Mouse (Mus musculus) forebrain, embryonic 13.5 days (tissue): ENCODE results near the gene Grik1. TPM values are rescaled to one million over a fixed set of nuclear protein-coding genes. Genes with fewer than 3 reads are reported as not detected.

ENCODE experiments used
- ATAC-seq: fragments of 200-750 bp; cut with Nextera tagmentation; 2 replicates; pipeline ENCODE4 v1.8.0; 2017
- H3K27ac ChIP-seq: fragments of 300-500 bp; sonication (generic); 2 replicates; pipeline ENCODE4 v1.5.1; 2015; ENCODE audit warnings: inconsistent platforms, mild to moderate bottlenecking, moderate library complexity
- H3K27me3 ChIP-seq: fragments of 300-500 bp; sonication (generic); 2 replicates; pipeline ENCODE4 v1.6.1; 2015; ENCODE audit warnings: mild to moderate bottlenecking, inconsistent platforms
- H3K36me3 ChIP-seq: fragments of 300-500 bp; sonication (generic); 2 replicates; pipeline ENCODE4 v1.6.1; 2015; ENCODE audit warnings: mild to moderate bottlenecking, inconsistent platforms; ENCODE audit not compliant: poor library complexity, severe bottlenecking
- H3K4me1 ChIP-seq: fragments of 300-500 bp; sonication (generic); 2 replicates; pipeline ENCODE4 v1.6.1; 2015; ENCODE audit warnings: inconsistent platforms
- H3K4me2 ChIP-seq: fragments of 300-500 bp; sonication (generic); 2 replicates; pipeline ENCODE4 v1.6.1; 2015; ENCODE audit warnings: inconsistent platforms, mild to moderate bottlenecking, moderate library complexity
- H3K4me3 ChIP-seq: fragments of 300-500 bp; sonication (generic); 2 replicates; pipeline ENCODE4 v1.5.1; 2015; ENCODE audit warnings: mild to moderate bottlenecking, inconsistent platforms
- H3K9ac ChIP-seq: fragments of 300-500 bp; sonication (generic); 2 replicates; pipeline ENCODE4 v1.6.1; 2015; ENCODE audit warnings: mild to moderate bottlenecking, inconsistent platforms
- H3K9me3 ChIP-seq: fragments of 300-500 bp; sonication (generic); replicated peaks from 2 replicates; pipeline ENCODE4 v1.6.1; 2016; ENCODE audit warnings: inconsistent platforms
- WGBS: fragments of 180-500 bp; shearing (Covaris S2); methylation state at CpG from one replicate; pipeline ENCODE4 v1.1.7; 2015; 5-methylcytosine and 5-hydroxymethylcytosine counted together
- polyA plus RNA-seq: library from polyadenylated mRNA; unstranded; fragments of >200 nt; fragmentation: Nextera tagmentation; extraction: Ambion mirVana; gene quantifications from 2 replicates; pipeline ENCODE4 v1.2.1, GENCODE M21; 2015

Gene Grik1
- polyA plus RNA-seq = 7.2 and 7.8 TPM in 2 replicates

DNA sequence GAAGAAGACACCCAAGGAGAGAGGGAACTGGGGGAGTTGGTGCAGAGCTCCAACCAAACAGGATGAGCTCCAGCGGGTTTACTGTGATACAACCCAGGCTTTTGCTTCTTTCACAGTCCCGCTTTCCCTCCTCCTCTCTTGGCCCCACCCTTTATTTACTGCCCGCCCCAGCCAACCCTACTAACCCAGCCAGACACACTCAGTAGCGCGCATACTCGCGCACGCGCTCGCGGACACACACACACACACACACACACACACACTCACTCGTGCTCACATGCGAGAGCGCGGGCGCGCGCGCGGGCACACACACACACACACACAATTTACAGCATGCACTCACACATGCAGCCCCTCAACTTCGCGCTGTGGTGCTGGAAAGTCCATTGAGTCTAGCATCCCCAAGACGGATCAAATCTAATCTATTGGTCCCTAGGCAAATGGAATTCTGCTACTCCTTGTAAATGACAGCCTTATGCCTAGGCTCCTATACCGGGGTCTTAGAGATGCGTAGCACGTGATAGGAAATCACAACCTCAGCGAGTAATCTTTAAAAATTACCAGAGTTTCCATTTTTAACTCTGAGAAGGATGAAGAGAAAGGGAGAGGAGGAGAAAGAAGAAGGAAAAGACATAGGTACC, at the start of gene Grik1:
TSS of gene Grik1 (minus strand) at position 134 of the 641 bp plus-strand sequence.
- no peaks in the 10 kb centered on the region for H3K9me3 ChIP-seq
- peaks cover 11% of the 10 kb centered on the region; the same call in 1 of the 2 replicates for H3K4me1 ChIP-seq
- peaks cover 12% of the 10 kb centered on the region for H3K27me3 ChIP-seq
- H3K4me3 ChIP-seq = peak within 1 kb of the TSS; percentile 56
- 0% methylated on average over 23 of the region's 27 CpGs for WGBS
- H3K27ac ChIP-seq = no peak within 1 kb of the TSS; the same call in 1 of the 2 replicates
- peak; percentile 88 for ATAC-seq
- H3K9ac ChIP-seq = peak within 1 kb of the TSS; percentile 70
- H3K36me3 ChIP-seq = no peaks in the 10 kb centered on the region
- H3K4me2 ChIP-seq = peak within 1 kb of the TSS; percentile 98

DNA sequence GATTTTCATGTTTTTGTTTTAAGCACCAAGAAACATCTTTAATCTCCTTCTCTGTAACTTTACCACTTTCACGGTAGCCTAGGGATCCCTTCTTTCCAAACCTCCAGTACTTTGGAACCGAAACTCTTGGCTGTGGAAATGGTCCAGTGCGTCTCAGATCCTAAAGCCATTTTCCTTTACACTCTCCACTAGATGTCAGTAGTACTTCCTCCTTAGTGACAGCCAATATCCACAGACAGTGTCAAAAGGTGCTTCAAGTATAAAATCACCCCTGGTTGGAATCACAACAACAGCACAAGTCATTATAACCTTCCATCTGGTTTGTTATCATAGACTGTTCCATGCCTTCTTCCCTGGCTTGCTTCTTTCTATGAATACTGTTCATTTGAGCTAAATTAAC, 4.1 kb upstream of the Grik1 start:
- H3K9me3 ChIP-seq = no peaks in the 10 kb centered on the region
- H3K4me2 ChIP-seq = no peak overlapping the region
- peaks cover 2% of the 10 kb centered on the region; the same call in 1 of the 2 replicates for H3K27me3 ChIP-seq
- no peak overlapping the region for H3K9ac ChIP-seq
- no peaks in the 10 kb centered on the region for H3K36me3 ChIP-seq
- no peak overlapping the region for H3K4me3 ChIP-seq
- ATAC-seq = no peak
- peaks cover 3% of the 10 kb centered on the region; the same call in 1 of the 2 replicates for H3K4me1 ChIP-seq
- WGBS = 52% methylated on average over 3 of the region's 3 CpGs
- no peak overlapping the region for H3K27ac ChIP-seq

DNA sequence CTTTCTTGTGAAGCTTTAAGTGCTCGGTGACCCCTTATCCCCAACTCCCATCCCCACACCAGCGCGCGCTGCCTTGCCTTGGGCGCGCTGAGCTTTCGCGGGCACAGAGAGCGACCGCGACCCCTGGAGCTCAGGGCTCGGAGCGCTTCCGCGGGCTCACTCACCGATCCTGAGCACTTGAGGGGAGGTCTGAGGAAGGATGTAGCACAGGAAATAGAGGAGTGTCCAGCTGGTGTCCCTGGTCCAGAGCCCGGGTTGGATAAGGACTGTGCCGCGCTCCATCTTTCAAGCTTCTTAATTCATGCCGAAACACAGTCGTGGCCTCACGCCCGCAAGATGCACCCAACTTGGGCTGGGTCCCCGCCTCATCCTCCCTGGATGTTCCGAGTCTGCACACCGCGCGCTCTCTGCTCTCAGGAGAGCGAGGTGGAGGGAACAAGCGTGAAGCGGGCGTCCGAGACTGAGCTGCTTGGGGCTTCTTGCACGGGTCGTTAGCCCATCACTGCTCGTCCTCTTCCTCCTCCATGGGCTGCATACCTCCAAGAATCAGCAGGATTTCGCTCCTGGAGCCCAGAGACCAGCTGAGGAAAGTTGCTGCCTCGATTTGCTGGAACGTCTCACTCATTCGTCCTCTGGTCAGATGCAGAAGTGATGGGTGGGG, 514 bp downstream of the Grik1 start:
- Histone ChIP-seq H3K9ac (peak overlapping the region; percentile 70), H3K27me3 (peaks cover 12% of the 10 kb centered on the region), H3K36me3 (no peaks in the 10 kb centered on the region), H3K4me2 (peak overlapping the region; percentile 98), H3K9me3 (no peaks in the 10 kb centered on the region), H3K4me3 (peak overlapping the region; percentile 56), H3K4me1 (peaks cover 11% of the 10 kb centered on the region; the same call in 1 of the 2 replicates), H3K27ac (no peak overlapping the region; the same call in 1 of the 2 replicates)
- ATAC-seq = peak; percentile 69
- under 1% methylated on average over 40 of the region's 40 CpGs for WGBS

GRCm38 (mm10) chr16:88258407-88258806, 31.7 kb downstream of the Grik1 start:
- Histone ChIP-seq H3K4me1 (peaks cover 19% of the 10 kb centered on the region), H3K27ac (no peak overlapping the region), H3K4me2 (no peak overlapping the region), H3K36me3 (no peaks in the 10 kb centered on the region), H3K4me3 (no peak overlapping the region), H3K9ac (no peak overlapping the region), H3K27me3 (no peaks in the 10 kb centered on the region), H3K9me3 (no peaks in the 10 kb centered on the region)
- 61% methylated on average over 4 of the region's 4 CpGs for WGBS
- ATAC-seq = peak; percentile 45; the same call in 1 of the 2 replicates

GRCm38 (mm10) chr16:88257072-88257471, 33.0 kb downstream of the Grik1 start:
- H3K4me2 ChIP-seq = no peak overlapping the region
- WGBS = 23% methylated on average over 5 of the region's 5 CpGs
- ATAC-seq = peak; percentile 77

DNA sequence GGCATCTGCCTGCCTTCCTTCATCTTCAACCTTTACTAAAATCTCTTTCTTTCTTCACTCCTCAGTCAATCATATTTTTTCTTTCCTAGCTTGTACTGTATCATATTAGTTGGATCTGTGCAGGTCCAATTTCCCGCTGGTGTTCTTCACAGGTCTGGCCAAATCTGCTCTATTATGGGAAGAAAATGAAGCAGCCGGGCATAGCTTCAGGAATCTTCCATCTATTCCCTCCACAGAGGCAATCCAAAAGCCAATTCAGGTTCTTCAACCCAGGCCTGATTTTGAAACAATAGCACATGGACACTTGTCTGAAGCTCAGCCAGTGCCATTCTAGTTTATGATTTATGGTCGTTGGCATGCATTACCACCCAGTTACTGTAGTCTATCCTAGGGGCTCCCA, 34.0 kb downstream of the Grik1 start:
- 76% methylated on average over 3 of the region's 3 CpGs for WGBS
- Histone ChIP-seq H3K4me3 (no peak overlapping the region), H3K9me3 (no peaks in the 10 kb centered on the region), H3K27me3 (no peaks in the 10 kb centered on the region), H3K36me3 (no peaks in the 10 kb centered on the region), H3K27ac (no peak overlapping the region), H3K4me1 (peaks cover 22% of the 10 kb centered on the region), H3K9ac (no peak overlapping the region), H3K4me2 (no peak overlapping the region)
- ATAC-seq = no peak

More at GRCm38 (mm10) chr16:88257072-88257471, 33.0 kb downstream of the Grik1 start:
- no peak overlapping the region for H3K27ac ChIP-seq
- no peaks in the 10 kb centered on the region for H3K9me3 ChIP-seq
- no peaks in the 10 kb centered on the region for H3K36me3 ChIP-seq
- H3K27me3 ChIP-seq = no peaks in the 10 kb centered on the region
- peaks cover 22% of the 10 kb centered on the region for H3K4me1 ChIP-seq
- H3K4me3 ChIP-seq = no peak overlapping the region
- H3K9ac ChIP-seq = no peak overlapping the region

GRCm38 (mm10) chr16:88252676-88253075, 37.4 kb downstream of the Grik1 start:
- Histone ChIP-seq H3K36me3 (no peaks in the 10 kb centered on the region), H3K9ac (no peak overlapping the region), H3K4me2 (no peak overlapping the region), H3K4me3 (no peak overlapping the region), H3K27ac (no peak overlapping the region), H3K9me3 (no peaks in the 10 kb centered on the region), H3K27me3 (no peaks in the 10 kb centered on the region), H3K4me1 (peaks cover 21% of the 10 kb centered on the region)
- no peak for ATAC-seq
- WGBS = 69% methylated on average over 2 of the region's 2 CpGs

DNA sequence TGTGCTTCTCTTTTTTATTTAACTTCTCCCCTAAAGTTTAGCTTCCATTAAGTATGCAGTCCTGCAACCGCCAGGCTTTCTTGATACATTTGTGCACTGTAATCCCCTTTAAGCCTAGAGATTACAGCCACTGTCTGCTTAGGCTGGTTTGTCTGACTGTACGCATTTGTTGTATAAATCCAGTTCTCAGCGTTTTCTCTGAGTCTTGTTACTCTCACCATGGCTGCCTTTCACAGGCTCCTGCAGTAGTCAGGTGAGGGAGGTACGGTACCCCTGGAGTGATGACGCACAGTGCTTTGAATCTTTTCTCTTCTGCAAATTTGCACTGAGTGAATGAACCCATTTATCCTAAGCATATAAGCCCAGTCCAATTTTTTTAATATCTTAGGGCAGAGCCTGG, 39.0 kb downstream of the Grik1 start:
- H3K36me3 ChIP-seq = no peaks in the 10 kb centered on the region
- H3K9ac ChIP-seq = no peak overlapping the region
- WGBS = 74% methylated on average over 5 of the region's 5 CpGs
- no peak overlapping the region for H3K27ac ChIP-seq
- ATAC-seq = no peak
- H3K9me3 ChIP-seq = no peaks in the 10 kb centered on the region
- no peak overlapping the region for H3K4me2 ChIP-seq
- H3K27me3 ChIP-seq = no peaks in the 10 kb centered on the region
- no peak overlapping the region for H3K4me3 ChIP-seq
- H3K4me1 ChIP-seq = peaks cover 12% of the 10 kb centered on the region

GRCm38 (mm10) chr16:88249825-88250224, 40.2 kb downstream of the Grik1 start:
- 12% methylated on average over 3 of the region's 3 CpGs for WGBS
- ATAC-seq = no peak
- no peak overlapping the region for H3K27ac ChIP-seq

GRCm38 (mm10) chr16:88247586-88247985, 42.5 kb downstream of the Grik1 start:
- Histone ChIP-seq H3K4me2 (no peak overlapping the region), H3K4me3 (no peak overlapping the region), H3K9ac (no peak overlapping the region), H3K36me3 (no peaks in the 10 kb centered on the region), H3K9me3 (no peaks in the 10 kb centered on the region), H3K27ac (no peak overlapping the region), H3K27me3 (no peaks in the 10 kb centered on the region), H3K4me1 (peaks cover 9% of the 10 kb centered on the region)
- WGBS = 89% methylated on average over 3 of the region's 3 CpGs
- ATAC-seq = no peak

More at GRCm38 (mm10) chr16:88249825-88250224, 40.2 kb downstream of the Grik1 start:
- no peak overlapping the region for H3K9ac ChIP-seq
- H3K27me3 ChIP-seq = no peaks in the 10 kb centered on the region
- peaks cover 11% of the 10 kb centered on the region for H3K4me1 ChIP-seq
- no peak overlapping the region for H3K4me2 ChIP-seq
- H3K4me3 ChIP-seq = no peak overlapping the region
- no peaks in the 10 kb centered on the region for H3K9me3 ChIP-seq
- H3K36me3 ChIP-seq = no peaks in the 10 kb centered on the region

- no peak overlapping the region for H3K4me2 ChIP-seq
- H3K27ac ChIP-seq = no peak overlapping the region
- no peaks in the 10 kb centered on the region for H3K9me3 ChIP-seq
- peaks cover 3% of the 10 kb centered on the region; the same call in 1 of the 2 replicates for H3K4me1 ChIP-seq
- H3K9ac ChIP-seq = no peak overlapping the region
- peak; percentile 84 for ATAC-seq
- no peak overlapping the region for H3K4me3 ChIP-seq
- H3K36me3 ChIP-seq = no peaks in the 10 kb centered on the region
- 74% methylated on average over 4 of the region's 4 CpGs for WGBS
- H3K27me3 ChIP-seq = no peaks in the 10 kb centered on the region
Measured at GRCm38 (mm10) chr16:88244658-88245057, 45.4 kb downstream of the Grik1 start.

- ATAC-seq = no peak
- Histone ChIP-seq H3K27me3 (no peaks in the 10 kb centered on the region), H3K27ac (no peak overlapping the region), H3K4me3 (no peak overlapping the region), H3K36me3 (no peaks in the 10 kb centered on the region), H3K9ac (no peak overlapping the region), H3K9me3 (no peaks in the 10 kb centered on the region), H3K4me2 (no peak overlapping the region), H3K4me1 (no peaks in the 10 kb centered on the region)
- 51% methylated on average over 15 of the region's 16 CpGs for WGBS
Measured at GRCm38 (mm10) chr16:88225616-88226015, 64.4 kb downstream of the Grik1 start.
